Mouse (Mus musculus) 3T3-L1 (cell line): ENCODE data around the gene Umps.

Experiments used
- DNase-seq: peaks from one replicate; pipeline ENCODE4 v3.0.0-alpha.2; 2015; ENCODE audit warnings: low read depth, low spot score

Umps gene

DNA sequence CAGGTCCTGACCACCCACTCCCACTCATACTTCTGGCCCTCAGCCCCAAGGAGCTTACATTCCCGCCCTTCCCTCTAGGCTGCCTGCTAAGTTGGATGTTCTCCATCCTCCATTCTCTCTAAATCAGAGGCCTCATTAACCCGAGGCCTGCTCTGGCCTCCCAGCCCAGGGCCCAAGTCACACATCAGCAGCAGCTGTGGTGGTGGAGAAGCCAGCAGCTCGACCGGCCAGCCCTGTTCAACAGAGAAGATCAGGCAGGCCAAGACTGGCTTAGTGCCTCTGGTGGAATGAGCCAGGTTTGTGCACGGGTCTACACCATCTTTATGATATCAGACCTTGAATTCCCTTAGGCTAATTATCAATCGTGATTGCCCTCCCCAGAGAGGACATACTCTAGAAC, 36.1 kb downstream of the Umps start:
- DNase-seq: no peak

DNA sequence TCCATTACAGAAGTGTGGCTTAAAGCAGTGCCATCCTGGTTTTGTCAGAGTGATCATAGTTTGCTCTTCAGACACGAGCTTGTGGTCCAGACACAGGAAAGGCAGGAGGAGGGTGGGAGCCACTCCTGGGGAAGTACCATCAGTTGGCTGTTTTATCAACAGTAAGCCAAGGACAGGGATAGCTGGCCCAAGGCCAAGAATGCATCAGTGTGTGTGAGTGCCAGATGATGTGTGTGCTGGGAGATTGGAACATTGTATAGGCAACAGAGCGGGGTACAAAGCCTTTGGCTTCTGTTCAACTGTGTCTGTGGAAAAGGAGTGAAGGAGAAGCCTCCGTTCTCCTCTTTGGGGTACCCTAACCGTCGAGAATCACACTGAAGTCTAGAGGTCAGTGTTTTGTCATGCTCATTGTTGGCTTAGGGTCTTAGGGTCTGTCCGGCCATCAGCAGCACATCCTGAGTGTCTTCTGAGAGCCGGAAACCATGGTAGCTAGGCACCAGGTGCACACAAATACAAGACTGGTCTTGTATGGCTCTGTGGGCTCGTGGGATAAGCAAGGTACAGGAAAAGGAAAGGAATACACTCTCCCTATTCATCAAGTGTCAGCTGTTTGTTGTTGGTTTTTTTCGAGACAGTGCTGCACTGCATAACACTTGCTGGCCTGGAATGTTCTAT, 37.9 kb downstream of the Umps start:
- peak; percentile 40 for DNase-seq

DNA sequence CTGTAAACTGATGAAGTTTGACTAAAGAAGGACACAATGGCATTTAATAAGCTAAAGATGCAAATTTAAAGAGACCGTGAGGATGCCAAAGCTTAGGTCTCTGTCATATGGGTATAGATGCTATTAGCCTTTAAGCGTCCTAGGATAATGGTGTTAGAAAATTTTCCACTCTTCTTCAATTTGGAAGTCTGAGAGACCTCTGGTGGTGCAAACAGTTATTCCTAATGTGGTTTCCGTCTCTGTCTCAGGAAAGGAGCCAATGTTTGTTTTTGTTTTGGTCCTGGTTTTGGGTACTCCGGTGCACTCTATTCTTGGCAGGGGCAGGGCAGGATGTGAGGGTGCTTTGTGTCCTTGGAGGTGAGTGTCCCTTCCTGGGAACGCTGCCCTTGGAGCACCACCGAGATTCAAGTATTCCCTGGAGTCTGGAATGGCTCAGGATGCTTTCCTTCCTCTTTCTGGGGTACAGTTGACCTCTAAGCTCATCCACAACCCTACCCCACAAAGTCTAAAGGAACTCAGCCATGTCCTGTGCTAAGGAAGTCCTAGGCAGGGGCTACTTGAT, 39.5 kb downstream of the Umps start:
- DNase-seq: no peak

DNA sequence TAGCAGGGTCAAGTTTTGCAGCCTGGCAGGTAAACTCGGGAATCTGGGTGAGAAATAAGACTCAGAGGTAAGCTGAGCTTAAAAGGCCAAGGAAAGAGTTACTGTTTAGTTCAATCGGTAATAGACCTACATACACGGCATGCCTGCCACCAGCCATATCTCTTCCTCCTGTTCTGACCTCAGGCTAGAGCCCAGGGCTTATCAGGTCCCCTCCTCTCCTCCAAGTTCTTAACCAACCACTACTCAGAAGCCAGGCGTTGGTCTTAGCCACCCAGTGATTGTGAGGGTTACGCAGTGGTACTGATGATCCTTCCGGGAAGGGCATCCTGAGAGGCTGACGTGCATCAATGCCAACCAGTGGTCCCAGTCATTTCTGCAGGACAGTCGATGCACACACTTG, 43.1 kb downstream of the Umps start:
- DNase-seq: no peak

DNA sequence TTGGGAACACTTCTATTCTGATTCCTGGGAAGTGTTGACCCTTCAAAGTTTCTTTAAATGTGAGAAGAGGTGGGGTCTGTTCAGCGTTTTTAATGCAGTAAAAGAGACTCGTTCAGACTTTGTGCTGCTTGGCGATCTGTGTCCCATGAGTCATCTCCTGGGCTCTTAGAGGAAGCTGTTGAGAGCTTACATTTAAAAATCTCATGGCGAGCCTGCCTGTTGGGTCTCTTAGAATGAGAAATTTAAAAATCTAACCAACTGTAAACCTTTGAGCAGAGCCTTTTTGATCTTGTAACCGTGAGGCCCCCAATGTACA, 43.9 kb downstream of the Umps start:
- peak; percentile 83 for DNase-seq

DNA sequence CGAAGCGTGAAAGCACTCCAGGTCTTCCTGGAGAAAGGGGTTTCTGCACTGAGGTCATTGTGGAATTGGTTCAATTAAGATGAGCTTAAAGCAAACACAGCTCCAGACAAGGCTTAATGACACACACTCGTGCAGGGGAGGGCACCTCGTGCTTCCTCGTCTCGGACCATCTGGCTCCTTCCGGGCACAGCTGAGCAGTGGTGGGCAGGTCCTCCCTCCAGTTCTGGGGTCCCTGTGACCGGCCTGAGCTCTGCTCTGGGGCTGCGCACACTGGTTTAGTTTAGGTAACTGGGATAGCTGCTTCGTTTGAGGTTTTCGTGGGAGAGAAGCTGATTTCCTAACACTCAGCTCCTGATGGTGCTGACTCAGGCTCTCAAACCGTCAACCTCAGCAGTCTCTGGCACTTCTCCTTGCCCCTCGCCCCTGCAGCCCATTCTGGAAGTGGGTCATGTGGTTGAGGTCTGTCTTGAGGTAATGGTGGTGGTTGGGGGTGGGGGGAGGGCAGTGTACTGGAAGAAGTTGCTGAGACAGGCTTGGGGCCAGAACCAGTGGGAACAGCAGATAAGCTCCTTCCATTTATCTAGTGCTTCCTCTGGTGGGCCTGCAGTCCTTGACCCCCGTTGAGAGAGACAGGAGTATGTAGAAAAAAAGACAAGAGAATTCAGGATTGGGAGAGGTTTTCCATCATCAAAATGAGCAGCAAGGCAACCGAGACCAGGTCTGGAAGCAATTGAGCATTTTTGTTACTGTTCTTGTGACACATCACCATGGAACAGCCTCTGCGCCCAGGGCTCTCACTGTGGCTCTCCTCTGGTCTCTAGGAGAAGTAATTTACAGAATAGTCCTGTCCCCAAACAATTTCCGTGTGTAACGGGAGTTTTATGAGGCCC, 44.5 kb downstream of the Umps start:
- peak; percentile 84 for DNase-seq

DNA sequence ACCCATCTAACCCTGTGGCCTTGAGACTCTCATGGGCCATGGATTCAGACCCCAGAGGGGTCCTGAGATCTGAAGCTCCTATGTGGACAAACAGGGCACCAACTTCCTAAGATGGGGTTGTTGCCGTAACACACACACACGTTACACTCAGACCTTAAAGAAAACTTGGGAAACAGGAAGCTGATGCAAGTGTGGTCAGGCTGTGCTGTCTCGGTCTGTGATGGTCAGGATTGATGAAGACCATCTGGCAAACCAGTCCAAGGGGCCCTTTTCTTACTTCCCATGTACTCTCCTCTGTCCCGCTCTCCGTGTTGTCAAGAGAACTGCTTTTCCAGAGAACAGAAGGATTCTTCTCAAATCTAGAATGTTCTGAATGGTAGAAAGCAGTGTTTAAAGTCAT, 45.3 kb downstream of the Umps start:
- peak; percentile 68 for DNase-seq

DNA sequence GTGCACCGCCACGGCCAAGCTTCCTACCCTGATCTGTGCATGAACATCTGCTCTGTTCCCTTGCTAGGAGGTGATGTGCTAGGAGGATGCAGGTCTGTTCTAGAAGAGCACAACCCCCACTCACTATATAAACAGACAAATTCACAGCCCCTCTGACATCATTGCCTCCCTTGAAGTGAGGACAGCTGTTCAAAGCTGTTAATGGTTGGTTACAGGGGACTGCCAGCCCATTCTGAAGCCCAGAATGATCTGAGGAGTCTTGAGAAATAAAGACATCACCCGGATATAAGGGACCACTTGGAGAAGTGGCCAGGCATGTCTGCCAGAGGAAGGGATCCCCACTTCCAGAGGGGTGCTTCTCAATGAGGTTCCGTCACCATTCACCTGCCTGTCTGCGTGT, 48.9 kb downstream of the Umps start:
- DNase-seq: no peak

DNA sequence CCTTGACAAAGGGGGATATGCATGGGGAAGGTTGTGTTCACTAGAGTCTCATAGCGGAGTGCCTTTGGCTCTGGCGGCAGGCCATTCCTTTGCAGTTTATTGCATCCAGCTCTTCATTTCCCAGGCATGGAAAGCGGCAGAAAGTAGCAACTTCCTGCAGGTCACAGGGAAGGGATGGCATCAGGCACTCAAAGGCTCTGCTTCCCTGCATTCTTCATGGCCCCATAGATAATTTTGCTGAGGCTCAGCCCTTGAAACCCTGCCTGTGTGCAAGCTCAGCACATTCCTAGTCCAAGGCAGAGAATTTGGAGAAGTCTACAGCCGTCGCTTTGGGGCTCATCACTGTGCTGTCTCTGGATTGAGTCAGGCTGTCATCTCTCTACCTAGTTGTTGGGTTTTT, 49.4 kb downstream of the Umps start:
- DNase-seq: peak; percentile 43

DNA sequence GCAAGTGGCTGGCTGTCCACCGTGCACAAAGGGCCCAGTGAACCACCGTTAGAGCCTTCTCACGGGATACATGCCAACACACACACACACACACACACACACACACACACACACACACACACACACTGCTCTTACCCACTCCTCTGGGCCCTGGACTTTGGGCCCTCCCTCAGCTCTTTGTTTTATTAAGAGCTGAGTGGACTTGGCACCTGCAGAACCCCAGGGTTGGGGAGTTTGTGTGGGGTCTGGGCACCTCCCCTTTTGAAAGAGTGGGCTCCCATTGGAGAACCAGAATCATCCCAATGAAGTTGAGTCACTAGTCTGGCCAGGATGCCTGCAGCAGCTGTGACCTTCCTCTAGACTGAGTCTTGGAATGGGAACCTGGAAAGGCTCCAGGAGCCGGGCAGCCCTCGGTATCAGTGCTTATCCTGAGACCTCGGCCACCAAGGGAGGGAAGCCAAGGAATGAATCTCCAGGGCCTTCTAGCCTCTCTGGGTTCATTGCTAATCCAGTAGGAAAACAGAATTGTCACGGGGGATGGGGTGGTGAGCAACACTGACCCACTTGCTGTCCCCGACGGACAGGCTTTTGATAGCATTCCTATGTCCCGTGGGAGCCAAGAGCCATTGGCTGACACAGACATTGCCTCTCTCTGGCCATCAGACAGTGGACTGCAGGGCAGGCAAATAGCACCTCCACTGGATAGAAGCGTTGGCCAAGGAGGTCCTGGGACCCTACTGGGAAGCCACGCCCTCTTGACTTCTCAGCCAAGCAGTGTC, 50.2 kb downstream of the Umps start:
- peak; percentile 90 for DNase-seq

DNA sequence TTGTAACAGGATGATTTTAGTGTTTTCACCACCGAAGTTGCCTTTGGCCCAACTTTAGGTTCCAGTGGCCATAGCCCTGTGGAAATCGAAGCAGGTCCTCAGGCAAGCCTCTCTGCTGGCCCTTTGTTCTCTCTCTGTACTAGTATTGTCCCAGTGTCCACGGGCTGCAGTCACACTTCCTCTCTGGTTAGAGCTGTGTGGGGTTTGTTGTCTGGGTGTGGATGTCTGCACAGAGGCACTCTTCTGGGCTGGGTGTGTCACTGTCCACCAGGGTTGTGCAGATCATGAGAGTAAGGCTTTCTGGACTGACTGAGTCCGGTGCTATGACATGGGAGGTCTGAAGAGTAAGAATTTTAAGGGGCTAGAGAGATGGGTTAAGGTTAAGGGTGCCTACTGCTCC, 51.8 kb downstream of the Umps start:
- no peak for DNase-seq

DNA sequence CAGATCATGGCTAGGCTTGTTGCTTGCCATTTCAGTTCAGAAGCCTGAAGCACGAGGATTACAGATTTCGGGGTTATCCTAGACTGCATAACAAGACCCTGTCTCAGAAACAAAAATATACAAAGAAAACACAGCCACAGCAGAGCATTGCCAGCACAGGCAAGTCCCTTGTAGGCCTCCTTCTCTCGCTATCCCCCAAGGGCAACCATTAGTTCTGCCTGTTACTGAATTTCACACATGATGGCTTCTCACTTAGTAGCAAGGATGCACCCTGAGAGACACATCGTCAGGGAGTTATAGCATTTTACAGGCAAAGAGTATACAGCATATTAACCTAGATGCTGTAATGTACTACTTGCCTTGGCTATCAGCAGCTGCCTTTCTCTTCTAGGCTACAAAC, 58.6 kb downstream of the Umps start:
- no peak for DNase-seq
